Mouse (Mus musculus) lung, postnatal 0 days (tissue): ENCODE measurements at regions not wholly inside any gene's neighbourhood (a gene's known extent, or its start where the extent isn't known, plus 50 kb on each side); places are given as distances from the start of the nearest gene placed in this dataset.

Source experiments
- CTCF ChIP-seq: IDR thresholded peaks from 2 replicates; pipeline ENCODE4 v1.5.1; 2016; ENCODE audit warnings: antibody characterized with exemption, mild to moderate bottlenecking
- EP300 ChIP-seq: IDR thresholded peaks from 2 replicates; pipeline ENCODE4 v1.6.1; 2016; ENCODE audit warnings: antibody characterized with exemption, mild to moderate bottlenecking, control low read depth

DNA sequence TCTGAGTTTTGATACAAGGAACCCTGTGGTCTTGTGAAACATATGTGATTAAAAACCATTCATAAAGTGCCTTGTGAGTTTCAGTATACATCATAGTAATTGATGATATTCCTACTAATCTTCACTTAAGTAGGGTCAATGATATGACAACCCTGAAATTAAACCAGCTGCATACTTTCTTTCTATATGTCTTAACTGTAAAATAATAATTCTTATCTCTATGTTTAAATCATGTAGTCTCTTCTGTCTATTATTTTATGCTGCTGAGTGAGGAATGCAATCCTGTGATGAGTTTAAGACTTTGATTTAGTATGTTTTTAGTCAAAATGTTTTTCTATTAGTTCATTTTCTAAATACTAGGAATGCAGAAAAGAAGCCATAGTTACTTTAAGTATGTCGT is 253.9 kb upstream of the Fam84a start:
- no peak for TF ChIP-seq CTCF
- TF ChIP-seq EP300 = no peak
